Mouse (Mus musculus) testis, adult 2 months (tissue): Measurements from ENCODE around the gene Mul1.

Experiments
- CTCF ChIP-seq: fragments of 200-500 bp; IDR thresholded peaks from 2 replicates; pipeline ENCODE4 v1.5.1; 2012; ENCODE audit warnings: low read depth, mild to moderate bottlenecking, inconsistent platforms, low read length, moderate library complexity; ENCODE audit not compliant: control insufficient read depth, insufficient read depth, insufficient replicate concordance
- POLR2A ChIP-seq: fragments of 200-500 bp; IDR thresholded peaks from 2 replicates; pipeline ENCODE4 v1.6.1; 2012; ENCODE audit warnings: low read depth, mild to moderate bottlenecking, inconsistent platforms, low read length, moderate library complexity; ENCODE audit not compliant: control insufficient read depth

DNA sequence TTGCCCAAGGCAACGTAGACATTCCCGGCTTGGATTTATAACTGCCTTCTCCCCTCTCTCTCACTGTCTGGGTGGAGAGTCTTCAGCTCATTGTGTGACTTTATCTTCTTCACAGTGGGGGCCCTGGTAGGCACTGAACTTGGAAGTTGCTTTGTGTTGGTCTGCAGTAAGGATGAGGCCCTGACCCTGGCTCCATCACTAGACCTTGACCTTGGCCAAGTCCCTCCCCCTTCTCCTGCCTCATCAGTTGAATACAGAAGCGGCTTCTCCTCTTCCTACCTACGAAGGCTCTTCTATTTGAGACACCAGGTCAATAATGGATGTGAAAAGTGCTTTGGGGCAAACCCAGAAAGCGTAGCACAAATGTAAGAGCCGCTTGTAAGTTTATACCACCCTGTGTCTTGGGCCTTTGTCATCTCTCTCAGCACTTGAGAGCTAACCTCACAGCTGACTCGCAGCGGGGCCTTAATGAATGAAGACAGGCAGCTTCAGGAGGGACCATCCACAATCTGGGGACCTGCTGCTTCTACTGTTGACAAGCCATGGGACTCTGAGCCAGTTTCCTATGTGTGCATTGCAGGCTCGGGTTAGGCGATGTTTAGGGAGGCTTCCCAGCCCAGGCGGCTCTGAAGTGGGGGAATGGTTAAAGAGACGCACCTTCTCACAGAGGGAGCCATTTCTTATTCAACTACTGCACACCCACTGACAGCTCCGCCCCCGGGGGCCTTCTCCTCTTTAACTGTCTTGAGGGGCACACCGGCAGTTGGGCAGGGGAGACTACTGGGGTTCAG, 18.0 kb downstream of the Mul1 start:
- no peak for TF ChIP-seq POLR2A
- TF ChIP-seq CTCF: no peak
